Mouse (Mus musculus) myocyte (in vitro differentiated cells): ENCODE data around the gene Sept3. TPM values are rescaled to one million over a fixed set of nuclear protein-coding genes. Genes with fewer than 3 reads are reported as not detected.

Experiments used
- H3K27me3 ChIP-seq: one replicate; pipeline ENCODE4 v1.6.1; 2011; ENCODE audit not compliant: control insufficient read depth, insufficient read depth, insufficient read length
- H3K36me3 ChIP-seq: one replicate; pipeline ENCODE4 v1.6.1; 2011; ENCODE audit not compliant: control insufficient read depth, insufficient read depth
- H3K4me2 ChIP-seq: one replicate; pipeline ENCODE4 v1.6.1; 2011; ENCODE audit warnings: low read depth, control low read depth
- H3K4me3 ChIP-seq: one replicate; pipeline ENCODE4 v1.5.1; 2011; ENCODE audit warnings: mild to moderate bottlenecking, control low read depth, moderate library complexity
- H3K79me2 ChIP-seq: one replicate; pipeline ENCODE4 v1.6.1; 2011; ENCODE audit not compliant: control insufficient read depth, insufficient read depth
- H3ac ChIP-seq: one replicate; pipeline ENCODE4 v1.6.1; 2011; ENCODE audit not compliant: control insufficient read depth, insufficient read length
- CEBPB ChIP-seq: IDR thresholded peaks from 2 replicates; pipeline ENCODE4 v1.6.1; 2011; ENCODE audit warnings: mild to moderate bottlenecking, moderate library complexity; ENCODE audit not compliant: poor library complexity, insufficient read depth, severe bottlenecking
- E2F4 ChIP-seq: IDR thresholded peaks from one replicate; pipeline ENCODE4 v1.6.1; 2011; ENCODE audit warnings: mild to moderate bottlenecking, control low read depth, moderate library complexity; ENCODE audit not compliant: insufficient read depth
- MAX ChIP-seq: IDR thresholded peaks from one replicate; pipeline ENCODE4 v1.6.1; 2011; ENCODE audit warnings: low read depth, mild to moderate bottlenecking, control low read depth
- MYOD1 ChIP-seq, 3 experiments: IDR thresholded peaks; one replicate each; pipeline ENCODE4 v1.6.1; 2011; ENCODE audit warnings: control low read depth in 2 of 3, low read depth in 2 of 3, mild to moderate bottlenecking in 2 of 3, moderate library complexity in 1 of 3; ENCODE audit not compliant: insufficient read length in 2 of 3, control insufficient read depth in 1 of 3
- MYOG ChIP-seq, 3 experiments: IDR thresholded peaks; one replicate each; pipeline ENCODE4 v1.6.1; 2011; ENCODE audit warnings: control low read depth in 2 of 3, low read depth in 2 of 3, mild to moderate bottlenecking in 2 of 3; ENCODE audit not compliant: insufficient read length in 2 of 3, control insufficient read depth in 1 of 3, insufficient read depth in 1 of 3
- POLR2A ChIP-seq: IDR thresholded peaks from one replicate; pipeline ENCODE4 v1.6.1; 2011; ENCODE audit warnings: low read depth, mild to moderate bottlenecking, control low read depth, moderate library complexity; ENCODE audit not compliant: insufficient read length
- POLR2AphosphoS2 ChIP-seq: IDR thresholded peaks from one replicate; pipeline ENCODE4 v1.6.1; 2011; ENCODE audit warnings: low read depth, control low read depth; ENCODE audit not compliant: insufficient read length
- REST ChIP-seq: IDR thresholded peaks from one replicate; pipeline ENCODE4 v1.6.1; 2011; ENCODE audit warnings: mild to moderate bottlenecking, control low read depth, moderate library complexity; ENCODE audit not compliant: insufficient read depth, insufficient read length
- SRF ChIP-seq: IDR thresholded peaks from one replicate; pipeline ENCODE4 v1.6.1; 2011; ENCODE audit warnings: low read depth; ENCODE audit not compliant: control insufficient read depth, insufficient read length
- TCF12 ChIP-seq: IDR thresholded peaks from one replicate; pipeline ENCODE4 v1.6.1; 2011; ENCODE audit warnings: mild to moderate bottlenecking, control low read depth; ENCODE audit not compliant: poor library complexity, insufficient read depth, severe bottlenecking
- TCF3 ChIP-seq: IDR thresholded peaks from one replicate; pipeline ENCODE4 v1.6.1; 2011; ENCODE audit warnings: low read depth, control low read depth; ENCODE audit not compliant: insufficient read length
- USF1 ChIP-seq: IDR thresholded peaks from one replicate; pipeline ENCODE4 v1.6.1; 2011; ENCODE audit warnings: low read depth, mild to moderate bottlenecking, control low read depth, moderate library complexity
- polyA plus RNA-seq: library from polyadenylated mRNA; unstranded; fragments of >200 nt; fragmentation: generic; extraction: Trizol; gene quantifications from one replicate; pipeline ENCODE4 v1.2.1, GENCODE M21; 2012; ENCODE audit warnings: missing spikeins

The Sept3 gene
- polyA plus RNA-seq, 1 experiment, result 0.01 TPM

- TF ChIP-seq MYOG (IDR thresholded peaks at IDR 0.05; ENCODE audit: control insufficient read depth in 1 of 3, insufficient read depth in 1 of 3, insufficient read length in 2 of 3, low read depth in 2 of 3) (no peak), TCF12 (no peak), MYOD1 (IDR thresholded peaks at IDR 0.05; ENCODE audit: control insufficient read depth in 1 of 3, insufficient read length in 2 of 3, low read depth in 2 of 3) (no peak), USF1 (no peak), E2F4 (no peak), TCF3 (no peak), MAX (no peak), POLR2A (no peak), POLR2AphosphoS2 (no peak), SRF (no peak), REST (no peak), CEBPB (no peak)
- Histone ChIP-seq H3K79me2 (peaks cover 19% of the 10 kb centered on the region), H3K36me3 (no peaks in the 10 kb centered on the region), H3ac (no peak overlapping the region), H3K4me2 (no peak overlapping the region), H3K4me3 (no peak overlapping the region), H3K27me3 (no peaks in the 10 kb centered on the region)
These were observed 67.8 kb downstream of the Sept3 start for GRCm38 (mm10) chr15:82342543-82342935.

DNA sequence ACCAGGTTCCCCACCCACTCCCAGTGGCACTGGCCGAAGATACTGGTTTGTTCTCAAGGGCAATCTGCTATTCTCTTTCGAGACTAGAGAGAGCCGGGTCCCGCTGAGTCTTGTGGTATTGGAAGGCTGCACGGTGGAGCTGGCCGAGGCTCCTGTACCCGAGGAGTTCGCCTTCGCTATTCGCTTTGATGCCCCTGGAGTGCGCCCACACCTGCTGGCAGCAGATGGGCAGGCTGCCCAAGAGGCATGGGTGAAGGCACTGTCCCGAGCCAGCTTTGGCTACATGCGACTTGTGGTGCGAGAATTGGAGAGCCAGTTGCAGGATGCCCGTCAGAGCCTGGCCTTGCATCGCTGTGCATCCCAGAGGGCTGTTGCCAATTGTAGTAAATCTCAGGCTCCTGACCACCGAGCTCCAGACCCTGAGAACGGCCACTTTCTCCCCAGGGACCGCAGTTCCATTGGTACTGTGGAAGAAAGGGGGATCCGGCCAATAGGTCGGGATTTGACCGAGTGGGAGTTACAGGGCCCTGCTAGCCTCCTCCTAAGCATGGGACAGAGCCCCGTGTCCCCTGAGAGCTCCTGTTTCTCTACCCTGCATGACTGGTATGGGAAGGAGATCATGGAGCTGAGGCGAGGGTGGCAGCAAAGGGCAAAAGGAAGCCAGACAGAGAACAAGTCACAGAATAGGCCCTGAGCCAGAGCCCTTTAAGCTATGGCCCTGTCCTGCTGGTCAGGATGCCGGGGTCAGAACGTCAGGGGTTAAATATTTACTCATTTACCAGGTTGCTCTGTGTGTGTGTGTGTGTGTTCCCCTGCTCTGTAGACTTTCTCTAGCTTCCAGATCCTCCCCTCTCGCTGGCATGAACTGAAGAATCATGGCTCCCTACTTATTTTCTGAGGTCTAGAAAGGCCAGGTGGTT is 68.9 kb downstream of the Sept3 start:
- H3ac ChIP-seq, result no peak overlapping the region
- peaks cover 9% of the 10 kb centered on the region for H3K36me3 ChIP-seq
- no peak overlapping the region for H3K4me3 ChIP-seq
- H3K4me2 ChIP-seq, result no peak overlapping the region
- TF ChIP-seq MYOG (IDR thresholded peaks at IDR 0.05; ENCODE audit: control insufficient read depth in 1 of 3, insufficient read depth in 1 of 3, insufficient read length in 2 of 3, low read depth in 2 of 3) (no peak), USF1 (no peak), SRF (no peak), REST (no peak), MYOD1 (IDR thresholded peaks at IDR 0.05; ENCODE audit: control insufficient read depth in 1 of 3, insufficient read length in 2 of 3, low read depth in 2 of 3) (no peak), TCF12 (no peak), E2F4 (no peak), MAX (no peak), POLR2A (no peak)
- peaks cover 25% of the 10 kb centered on the region for H3K79me2 ChIP-seq
- no peaks in the 10 kb centered on the region for H3K27me3 ChIP-seq

Other genes starting within 250 kb of the Sept3 start
- gene Desi1, start 241.0 kb upstream of the Sept3 start, polyA plus RNA-seq, result 47.6 TPM
- 129 TPM for gene Snu13, start 227.3 kb upstream of the Sept3 start, polyA plus RNA-seq
- gene 4930407I10Rik, start 215.7 kb upstream of the Sept3 start, polyA plus RNA-seq, result not detected
- gene Mei1, start 204.9 kb upstream of the Sept3 start, polyA plus RNA-seq, result 0.01 TPM
- gene Ccdc134, start 147.0 kb upstream of the Sept3 start, polyA plus RNA-seq, result 82.1 TPM
- gene Srebf2, start 127.7 kb upstream of the Sept3 start, polyA plus RNA-seq, result 285 TPM
- 0.13 TPM for gene Shisa8, start 62.1 kb upstream of the Sept3 start, polyA plus RNA-seq
- gene Tnfrsf13c, start 50.5 kb upstream of the Sept3 start, polyA plus RNA-seq, result 0.14 TPM
- gene Cenpm, start 30.1 kb upstream of the Sept3 start, polyA plus RNA-seq, result 28.1 TPM
- not detected for gene 1500009C09Rik, start 22.5 kb upstream of the Sept3 start, polyA plus RNA-seq
- not detected for gene Wbp2nl, start 24.1 kb downstream of the Sept3 start, polyA plus RNA-seq
- gene Naga, start 64.0 kb downstream of the Sept3 start, polyA plus RNA-seq, result 53.2 TPM
- 0.05 TPM for gene Pheta2, start 64.0 kb downstream of the Sept3 start, polyA plus RNA-seq
- gene Smdt1, start 64.1 kb downstream of the Sept3 start, polyA plus RNA-seq, result 665 TPM
- 517 TPM for gene Ndufa6, start 79.4 kb downstream of the Sept3 start, polyA plus RNA-seq
- gene Cyp2d22, start 105.4 kb downstream of the Sept3 start, polyA plus RNA-seq, result 2.4 TPM
- not detected for gene Cyp2d11, start 119.1 kb downstream of the Sept3 start, polyA plus RNA-seq
- not detected for gene Cyp2d10, start 132.3 kb downstream of the Sept3 start, polyA plus RNA-seq
- not detected for gene Cyp2d9, start 158.5 kb downstream of the Sept3 start, polyA plus RNA-seq